Mouse (Mus musculus) forebrain, embryonic 11.5 days (tissue): ENCODE results near the gene Cul4b. TPM values are rescaled to one million over a fixed set of nuclear protein-coding genes. Genes with fewer than 3 reads are reported as not detected.
"Not testable (repeated sequence)": the region's sequence is repeated elsewhere in the genome, so short reads cannot be mapped to it uniquely, and the experiment has no call there.

Experiments used
- ATAC-seq: fragments of 200-750 bp; cut with Nextera tagmentation; replicated peaks from 2 replicates; pipeline ENCODE4 v1.8.0; 2017; ENCODE audit warnings: moderate TSS enrichment; ENCODE audit not compliant: low FRiP score
- DNase-seq: peaks from one replicate; pipeline ENCODE4 v3.0.0-alpha.2; 2017; ENCODE audit warnings: low spot score
- H3K27ac ChIP-seq: fragments of 300-500 bp; sonication (generic); 2 replicates; pipeline ENCODE4 v1.5.1; 2014; ENCODE audit warnings: low read depth, low read length
- H3K27me3 ChIP-seq: fragments of 300-500 bp; sonication (generic); 2 replicates; pipeline ENCODE4 v1.6.1; 2014; ENCODE audit warnings: mild to moderate bottlenecking, low read length, mixed read lengths; ENCODE audit not compliant: control insufficient read depth, insufficient read depth
- H3K36me3 ChIP-seq: fragments of 300-500 bp; sonication (generic); 2 replicates; pipeline ENCODE4 v1.6.1; 2014; ENCODE audit warnings: mild to moderate bottlenecking, low read length, moderate library complexity, mixed read lengths; ENCODE audit not compliant: control insufficient read depth, insufficient read depth
- H3K4me1 ChIP-seq: fragments of 300-500 bp; sonication (generic); replicated peaks from 2 replicates; pipeline ENCODE4 v1.6.1; 2014; ENCODE audit warnings: low read length, mixed read lengths; ENCODE audit not compliant: control insufficient read depth, insufficient read depth
- H3K4me2 ChIP-seq: fragments of 300-500 bp; sonication (generic); 2 replicates; pipeline ENCODE4 v1.6.1; 2014; ENCODE audit warnings: low read depth, mild to moderate bottlenecking, low read length, moderate library complexity, mixed read lengths; ENCODE audit not compliant: severe bottlenecking
- H3K4me3 ChIP-seq: fragments of 300-500 bp; sonication (generic); 2 replicates; pipeline ENCODE4 v1.5.1; 2014; ENCODE audit warnings: low read depth, low read length
- H3K9ac ChIP-seq: fragments of 300-500 bp; sonication (generic); 2 replicates; pipeline ENCODE4 v1.6.1; 2014; ENCODE audit warnings: low read length
- H3K9me3 ChIP-seq: fragments of 300-500 bp; sonication (generic); 2 replicates; pipeline ENCODE4 v1.6.1; 2016; ENCODE audit warnings: low read length, mixed read lengths; ENCODE audit not compliant: control insufficient read depth
- WGBS: fragments of 180-500 bp; shearing (Covaris S2); extraction: QIAGEN DNeasy Blood & Tissue Kit; methylation state at CpG from one replicate; pipeline ENCODE4 v1.1.7; 2014; 5-methylcytosine and 5-hydroxymethylcytosine counted together
- polyA plus RNA-seq: library from polyadenylated mRNA; unstranded; fragments of >200 nt; fragmentation: Nextera tagmentation; extraction: Ambion mirVana; gene quantifications from 2 replicates; pipeline ENCODE4 v1.2.1, GENCODE M21; 2014

Gene Cul4b
- polyA plus RNA-seq, 1 experiment from 2014 or later: 51.7 TPM

DNA sequence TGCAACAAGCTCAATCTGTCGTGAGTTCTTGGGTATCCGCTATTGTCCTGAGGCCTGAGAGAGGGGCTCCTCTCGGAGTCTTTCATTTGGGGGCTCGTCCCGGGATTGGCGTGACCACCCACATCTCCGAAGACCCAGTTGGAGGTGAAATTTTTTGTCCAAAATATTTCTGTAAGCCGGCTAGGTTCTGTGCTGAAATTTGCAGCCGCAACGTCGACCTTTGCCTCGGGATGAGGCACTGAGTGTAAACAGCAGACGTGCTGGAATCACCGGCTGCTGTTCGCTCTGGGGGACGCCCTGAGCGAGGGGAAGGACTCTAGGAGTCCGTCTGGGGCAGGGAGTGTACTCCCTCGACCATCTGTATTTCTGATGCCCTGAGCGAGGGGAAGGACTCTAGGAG is 90.5 kb downstream of the Cul4b start:
- not testable (repeated sequence) for H3K4me1 ChIP-seq, H3K9ac ChIP-seq, H3K27me3 ChIP-seq, H3K4me2 ChIP-seq, H3K9me3 ChIP-seq, H3K36me3 ChIP-seq, H3K4me3 ChIP-seq, DNase-seq, ATAC-seq, H3K27ac ChIP-seq
- 20% methylated on average over 20 of the region's 20 CpGs for WGBS

Other genes starting within 250 kb of the Cul4b start
- 76.1 and 83.0 TPM in 2 replicates for gene Lamp2, start 119.7 kb downstream of the Cul4b start, polyA plus RNA-seq
- 72.9 and 79.7 TPM in 2 replicates for gene Mcts1, start 24.4 kb upstream of the Cul4b start, polyA plus RNA-seq
- gene C1galt1c1, start 58.9 kb upstream of the Cul4b start, polyA plus RNA-seq: 20.3 and 21.3 TPM in 2 replicates
- gene 6030498E09Rik, start 196.5 kb upstream of the Cul4b start, polyA plus RNA-seq: not detected in 2 replicates